ENCODE assay signal across 8 mouse cellular contexts in genomic region chr9:72531996-72532380, GRCm38 (mm10). TPM values are rescaled to one million over a fixed set of nuclear protein-coding genes. Genes with fewer than 3 reads are reported as not detected.
DNase-seq lines count a peak whose midpoint lies in the region; ATAC-seq lines count a peak whose summit lies in the region.

Rfx7 (plus strand) TSS chr9:72532240.

- peaks cover 7% of the 10 kb centered on the region for H3K4me1 ChIP-seq in forebrain, embryonic 14.5 days (ENCODE audit: control insufficient read depth, insufficient read depth, low read length)
- peaks cover 19% of the 10 kb centered on the region for H3K4me1 ChIP-seq in neural tube, embryonic 15.5 days

- H3K9me3 ChIP-seq in forebrain, embryonic 14.5 days (replicated peaks; ENCODE audit: control insufficient read depth, low read length): no peaks in the 10 kb centered on the region
- no peaks in the 10 kb centered on the region for H3K9me3 ChIP-seq in neural tube, embryonic 15.5 days (replicated peaks)

- peak; percentile 90 for DNase-seq in MN1 (ENCODE audit: low spot score)
- DNase-seq in cerebellum, adult 11 months: peak; percentile 79
- DNase-seq in forebrain, embryonic 14.5 days (ENCODE audit: low spot score): peak; percentile 89
- DNase-seq in heart, postnatal 10 days: peak; percentile 73 to 78
- DNase-seq in layer of hippocampus, adult 18-20 months (ENCODE audit: low spot score in 2 of 2): peak; percentile 57 to 79
- peak; percentile 63 to 78 for DNase-seq in lung, adult 18-20 months
- peak; percentile 84 for DNase-seq in thymus, postnatal 0 days (ENCODE audit: low spot score)

- ATAC-seq in forebrain, embryonic 14.5 days: peak; percentile 88
- ATAC-seq in neural tube, embryonic 15.5 days (ENCODE audit: low FRiP score): peak; percentile 92

- H3K4me2 ChIP-seq in forebrain, embryonic 14.5 days (ENCODE audit: low read length): peak within 1 kb of the TSS; percentile 65
- peak within 1 kb of the TSS; percentile 62 for H3K4me2 ChIP-seq in neural tube, embryonic 15.5 days

- no peaks in the 10 kb centered on the region for H3K36me3 ChIP-seq in forebrain, embryonic 14.5 days (ENCODE audit: control insufficient read depth, insufficient read depth, low read length)
- no peaks in the 10 kb centered on the region for H3K36me3 ChIP-seq in neural tube, embryonic 15.5 days

- no peaks in the 10 kb centered on the region for H3K27me3 ChIP-seq in forebrain, embryonic 14.5 days (replicated peaks; ENCODE audit: control insufficient read depth, insufficient read depth, low read length)
- no peaks in the 10 kb centered on the region for H3K27me3 ChIP-seq in neural tube, embryonic 15.5 days (replicated peaks)

- peak within 1 kb of the TSS; percentile 97 for H3K9ac ChIP-seq in forebrain, embryonic 14.5 days (ENCODE audit: low read length)
- H3K9ac ChIP-seq in neural tube, embryonic 15.5 days (replicated peaks): peak within 1 kb of the TSS; percentile 97

- peak within 1 kb of the TSS; percentile 93 for H3K4me3 ChIP-seq in forebrain, embryonic 14.5 days (ENCODE audit: low read depth, low read length)
- H3K4me3 ChIP-seq in neural tube, embryonic 15.5 days (replicated peaks): peak within 1 kb of the TSS; percentile 94

- under 1% methylated on average over 42 of the region's 63 CpGs for WGBS in forebrain, embryonic 14.5 days
- 2% methylated on average over 52 of the region's 63 CpGs for WGBS in neural tube, embryonic 15.5 days

- H3K27ac ChIP-seq in forebrain, embryonic 14.5 days (ENCODE audit: low read depth, low read length): peak within 1 kb of the TSS; percentile 100
- peak within 1 kb of the TSS; percentile 100 for H3K27ac ChIP-seq in neural tube, embryonic 15.5 days (replicated peaks)

- intact Hi-C loops in heart, postnatal 10 days (cut with DNase I): loop anchor here (5.0 kb wide), 2 partner anchors 75 to 140 kb away; no protein-coding TSS in a partner anchor

RNA-seq across cellular contexts. Expression of gene Rfx7, which starts in this region (rescaled TPM):
- polyA plus RNA-seq in forebrain, embryonic 14.5 days (2014; fragmentation: Nextera tagmentation; extraction: Ambion mirVana): 17.9 and 21.8 TPM in 2 replicates
- total RNA-seq in heart, postnatal 10 days (2021): 10 to 100 TPM; 15.3 to 16.5 TPM
- 10 to 100 TPM; 21.9 to 23.6 TPM for total RNA-seq in layer of hippocampus, adult 18-20 months (2021)
- polyA plus RNA-seq in neural tube, embryonic 15.5 days (2015; fragmentation: Nextera tagmentation; extraction: Ambion mirVana): 13.7 and 14.7 TPM in 2 replicates
- polyA plus RNA-seq in thymus, postnatal 0 days (2015; fragmentation: Nextera tagmentation; extraction: Ambion mirVana): 13.0 and 16.9 TPM in 2 replicates

Comparison
In these comparisons a context has a peak if more than half of its experiments do, and no peak if none do; other contexts are left out.
1. Peak in every context shown above with its lines: DNase-seq, ATAC-seq, H3K4me3 ChIP-seq and H3K27ac ChIP-seq.